8 mouse cellular contexts compared by ENCODE assay signal in genomic region chr17:46704887-46705835, GRCm38 (mm10). TPM values are rescaled to one million over a fixed set of nuclear protein-coding genes. Genes with fewer than 3 reads are reported as not detected.
DNase-seq lines count a peak whose midpoint lies in the region; ATAC-seq and TF ChIP-seq lines count a peak whose summit lies in the region.

TSS of gene Ppp2r5d (minus strand) at chr17:46705111.

- H3K36me3 ChIP-seq in megakaryocyte, embryonic 14.5 days (replicated peaks; ENCODE audit: low read length) = peaks cover 18% of the 10 kb centered on the region

- H3K9me3 ChIP-seq in megakaryocyte, embryonic 14.5 days = peaks cover 7% of the 10 kb centered on the region

- H3K27me3 ChIP-seq in megakaryocyte, embryonic 14.5 days (replicated peaks) = peaks cover 3% of the 10 kb centered on the region

- peak; percentile 93 to 95 for DNase-seq in gastrocnemius, adult 8-10 months (ENCODE audit: low spot score in 2 of 2)
- peak; percentile 94 for DNase-seq in hindlimb bud, embryonic 11.5 days (ENCODE audit: extremely low spot score, low read depth, low spot score)
- DNase-seq in left cerebral cortex, adult 8-10 months (ENCODE audit: low spot score in 2 of 2) = peak; percentile 91 to 97
- peak; percentile 98 to 99 for DNase-seq in right cerebral cortex, postnatal 10 days (ENCODE audit: low spot score in 2 of 2)
- DNase-seq in urinary bladder, postnatal 25 days (ENCODE audit: low spot score) = peak; percentile 88

- H3K4me3 ChIP-seq in cortical plate, adult 2 months (ENCODE audit: insufficient read depth, low read length) = peak within 1 kb of the TSS; percentile 14
- peak within 1 kb of the TSS; percentile 95 for H3K4me3 ChIP-seq in megakaryocyte, embryonic 14.5 days (replicated peaks)

- peak; percentile 97 for TF ChIP-seq POLR2A in cortical plate, adult 2 months (IDR thresholded peaks at IDR 0.05; ENCODE audit: extremely low read depth, insufficient read depth, low read length)

- no peak for TF ChIP-seq CTCF in cortical plate, adult 2 months (IDR thresholded peaks at IDR 0.05; ENCODE audit: extremely low read depth, insufficient read depth, low read length)

- H3K27ac ChIP-seq in cortical plate, adult 2 months (ENCODE audit: insufficient read depth, low read length) = no peak within 1 kb of the TSS

- ATAC-seq in activated CD4-positive, CD25-positive, alpha-beta regulatory T cell, adult 4 months = peak; percentile 98

- H3K4me1 ChIP-seq in cortical plate, adult 2 months (ENCODE audit: control insufficient read depth, insufficient read depth, low read length) = peaks cover 10% of the 10 kb centered on the region
- H3K4me1 ChIP-seq in megakaryocyte, embryonic 14.5 days = peaks cover 43% of the 10 kb centered on the region

RNA-seq across cellular contexts. Expression of gene Ppp2r5d, which starts in this region (rescaled TPM):
- 10 to 100 TPM; 21.9 to 30.2 TPM for polyA plus RNA-seq in activated CD4-positive, CD25-positive, alpha-beta regulatory T cell, adult 4 months (2017; shearing (Covaris generic))
- 97.4 and 98.9 TPM in 2 replicates for polyA plus RNA-seq in cortical plate, adult 2 months (2012; rRNA removed)
- 10 to 100 TPM; 25.5 to 28.1 (median 26.8) TPM for total RNA-seq in gastrocnemius, adult 8-10 months (2022)
- 10 to 100 TPM; 90.0 to 95.9 (median 92.0) TPM for total RNA-seq in left cerebral cortex, adult 8-10 months (2022)
- 33.5 and 37.7 TPM in 2 replicates for polyA plus RNA-seq in megakaryocyte, embryonic 14.5 days (2012; ENCODE audit: insufficient read depth, low replicate concordance)
